Mouse (Mus musculus): Measurements from ENCODE around the gene D10Jhu81e.
"Not testable (repeated sequence)": the region's sequence is repeated elsewhere in the genome, so short reads cannot be mapped to it uniquely, and the experiment has no call there.

Gene D10Jhu81e

GRCm38 (mm10) chr10:78169281-78170042 lies at the start of gene D10Jhu81e:
D10Jhu81e (minus strand) TSS chr10:78169782.
- peak; percentile 100 for DNase-seq

- no peak for DNase-seq
Measured at GRCm38 (mm10) chr10:78218576-78218975, 49.0 kb upstream of the D10Jhu81e start.

- DNase-seq = no peak
Measured at GRCm38 (mm10) chr10:78216376-78217083, 46.9 kb upstream of the D10Jhu81e start.

GRCm38 (mm10) chr10:78214371-78214770 lies 44.8 kb upstream of the D10Jhu81e start:
- no peak for DNase-seq

- DNase-seq = no peak
Measured at GRCm38 (mm10) chr10:78211311-78211710, 41.7 kb upstream of the D10Jhu81e start.

GRCm38 (mm10) chr10:78201182-78201581 lies 31.6 kb upstream of the D10Jhu81e start:
- DNase-seq = no peak

- DNase-seq = no peak
Measured at GRCm38 (mm10) chr10:78192933-78193332, 23.4 kb upstream of the D10Jhu81e start.

- not testable (repeated sequence) for DNase-seq
Measured at GRCm38 (mm10) chr10:78186076-78186475, 16.5 kb upstream of the D10Jhu81e start.

- no peak for DNase-seq
Measured at GRCm38 (mm10) chr10:78185381-78185725, 15.8 kb upstream of the D10Jhu81e start.

GRCm38 (mm10) chr10:78184531-78185380 lies 15.2 kb upstream of the D10Jhu81e start, which contains the start of gene Pwp2:
Pwp2 (minus strand) TSS chr10:78185149.
- peak; percentile 93 for DNase-seq

- no peak for DNase-seq
Measured at GRCm38 (mm10) chr10:78183577-78183976, 14.0 kb upstream of the D10Jhu81e start.

- DNase-seq = no peak
Measured at GRCm38 (mm10) chr10:78182321-78182720, 12.7 kb upstream of the D10Jhu81e start.

GRCm38 (mm10) chr10:78174474-78174873 lies 4.9 kb upstream of the D10Jhu81e start:
- DNase-seq = no peak

GRCm38 (mm10) chr10:78171581-78171980 lies 2.0 kb upstream of the D10Jhu81e start:
- no peak for DNase-seq

- DNase-seq = no peak
Measured at GRCm38 (mm10) chr10:78171057-78171456, 1.5 kb upstream of the D10Jhu81e start.

GRCm38 (mm10) chr10:78170445-78170844 lies 863 bp upstream of the D10Jhu81e start:
- no peak for DNase-seq

- DNase-seq = no peak
Measured at GRCm38 (mm10) chr10:78168792-78169191, 790 bp downstream of the D10Jhu81e start.

GRCm38 (mm10) chr10:78167775-78168174 lies 1.8 kb downstream of the D10Jhu81e start:
- DNase-seq = no peak

- no peak for DNase-seq
Measured at GRCm38 (mm10) chr10:78167333-78167732, 2.2 kb downstream of the D10Jhu81e start.

GRCm38 (mm10) chr10:78165256-78166005 lies 4.2 kb downstream of the D10Jhu81e start:
- no peak for DNase-seq

GRCm38 (mm10) chr10:78164786-78165185 lies 4.8 kb downstream of the D10Jhu81e start:
- no peak for DNase-seq

- DNase-seq = peak; percentile 70
Measured at GRCm38 (mm10) chr10:78163923-78164322, 5.7 kb downstream of the D10Jhu81e start.

GRCm38 (mm10) chr10:78163241-78163640 lies 6.3 kb downstream of the D10Jhu81e start:
- DNase-seq = no peak
